Mouse (Mus musculus) testis, postnatal 10 days (tissue): ENCODE measurements around the gene Slco4a1.
A peak's percentile ranks its signal among the peaks of the same experiment; 100 is the strongest.

Experiments
- DNase-seq: peaks from one replicate; pipeline ENCODE4 v3.0.0; 2021; ENCODE audit warnings: low spot score

Slco4a1 gene

GRCm38 (mm10) chr2:180455723-180456698 is at the start of gene Slco4a1:
Slco4a1 (plus strand) TSS chr2:180456245.
- DNase-seq = peak; percentile 73

- no peak for DNase-seq
Measured at GRCm38 (mm10) chr2:180408410-180408809, 47.6 kb upstream of the Slco4a1 start.

- no peak for DNase-seq
Measured at GRCm38 (mm10) chr2:180410432-180410831, 45.6 kb upstream of the Slco4a1 start.

GRCm38 (mm10) chr2:180411013-180411412 is 45.0 kb upstream of the Slco4a1 start:
- peak; percentile 54 for DNase-seq

- DNase-seq = no peak
Measured at GRCm38 (mm10) chr2:180415627-180416026, 40.4 kb upstream of the Slco4a1 start.

GRCm38 (mm10) chr2:180417731-180418130 is 38.3 kb upstream of the Slco4a1 start:
- DNase-seq = peak; percentile 64

- DNase-seq = no peak
Measured at GRCm38 (mm10) chr2:180420641-180421040, 35.4 kb upstream of the Slco4a1 start.

GRCm38 (mm10) chr2:180425115-180425514 is 30.9 kb upstream of the Slco4a1 start:
- DNase-seq = no peak

GRCm38 (mm10) chr2:180427073-180427472 is 29.0 kb upstream of the Slco4a1 start:
- DNase-seq = no peak

GRCm38 (mm10) chr2:180428331-180428730 is 27.7 kb upstream of the Slco4a1 start:
- DNase-seq = no peak

GRCm38 (mm10) chr2:180430648-180431047 is 25.4 kb upstream of the Slco4a1 start:
- no peak for DNase-seq

- peak; percentile 96 for DNase-seq
Measured at GRCm38 (mm10) chr2:180432042-180432668, 23.9 kb upstream of the Slco4a1 start.

GRCm38 (mm10) chr2:180432751-180433150 is 23.3 kb upstream of the Slco4a1 start:
- no peak for DNase-seq

- DNase-seq = no peak
Measured at GRCm38 (mm10) chr2:180433350-180433749, 22.7 kb upstream of the Slco4a1 start.

- DNase-seq = no peak
Measured at GRCm38 (mm10) chr2:180435341-180435926, 20.6 kb upstream of the Slco4a1 start.

GRCm38 (mm10) chr2:180437149-180437864 is 18.7 kb upstream of the Slco4a1 start:
- DNase-seq = no peak

- no peak for DNase-seq
Measured at GRCm38 (mm10) chr2:180439791-180440190, 16.3 kb upstream of the Slco4a1 start.

GRCm38 (mm10) chr2:180440596-180441332 is 15.3 kb upstream of the Slco4a1 start:
- no peak for DNase-seq

- DNase-seq = no peak
Measured at GRCm38 (mm10) chr2:180442061-180442460, 14.0 kb upstream of the Slco4a1 start.

- no peak for DNase-seq
Measured at GRCm38 (mm10) chr2:180443861-180444260, 12.2 kb upstream of the Slco4a1 start.
